Mouse (Mus musculus) gastrocnemius, postnatal 25 days (tissue): ENCODE data around the gene Slc35f5. TPM values are rescaled to one million over a fixed set of nuclear protein-coding genes. Genes with fewer than 3 reads are reported as not detected.

Experiments used
- DNase-seq: peaks from one replicate; pipeline ENCODE4 v3.0.0; 2022
- total RNA-seq, 2 experiments: library from RNA; stranded (reverse); gene quantifications; 1 replicate in 1 of 2; 2 replicates in 1 of 2; pipeline ENCODE4 v1.2.3; 2021

Gene Slc35f5
- total RNA-seq, 2 experiments from 2014 or later = 18.6 to 18.9 TPM

GRCm38 (mm10) chr1:125574219-125574618 lies 13.8 kb downstream of the Slc35f5 start:
- no peak for DNase-seq

GRCm38 (mm10) chr1:125575458-125576114 lies 15.2 kb downstream of the Slc35f5 start:
- no peak for DNase-seq

GRCm38 (mm10) chr1:125576965-125577364 lies 16.6 kb downstream of the Slc35f5 start:
- no peak for DNase-seq

GRCm38 (mm10) chr1:125578091-125578490 lies 17.7 kb downstream of the Slc35f5 start:
- DNase-seq = no peak

- no peak for DNase-seq
These were observed 20.7 kb downstream of the Slc35f5 start for GRCm38 (mm10) chr1:125581134-125581533.

GRCm38 (mm10) chr1:125603620-125604019 lies 43.2 kb downstream of the Slc35f5 start:
- no peak for DNase-seq

- peak; percentile 50 for DNase-seq
These were observed 46.9 kb downstream of the Slc35f5 start for GRCm38 (mm10) chr1:125607087-125607803.

GRCm38 (mm10) chr1:125624376-125625076 lies 64.1 kb downstream of the Slc35f5 start:
- no peak for DNase-seq

GRCm38 (mm10) chr1:125639501-125640253 lies 79.3 kb downstream of the Slc35f5 start:
- DNase-seq = peak; percentile 13

GRCm38 (mm10) chr1:125643643-125644042 lies 83.2 kb downstream of the Slc35f5 start:
- no peak for DNase-seq

Other genes with a start within 250 kb of the Slc35f5 start
- gene Actr3, start 124.9 kb upstream of the Slc35f5 start, total RNA-seq = 10 to 100 TPM; 34.5 to 38.6 TPM
- gene Gpr39, start 116.4 kb downstream of the Slc35f5 start, total RNA-seq = not detected